Mouse (Mus musculus): ENCODE measurements around the gene Gm6309. TPM values are rescaled to one million over a fixed set of nuclear protein-coding genes. Genes with fewer than 3 reads are reported as not detected.

The Gm6309 gene
- polyA plus RNA-seq (2012; ENCODE audit: low replicate concordance) = not detected in 2 replicates

GRCm38 (mm10) chr5:146170621-146171020 is at the start of gene Gm6309:
TSS of gene Gm6309 (minus strand) at chr5:146170721.

GRCm38 (mm10) chr5:146185204-146185603 is 14.7 kb upstream of the Gm6309 start, which contains the start of gene 1700001J03Rik:
TSS of gene 1700001J03Rik (minus strand) at chr5:146185304.

GRCm38 (mm10) chr5:146160439-146160838 is 10.1 kb downstream of the Gm6309 start, which contains the start of gene Gm5565:
TSS of gene Gm5565 (minus strand) at chr5:146160539.

Other genes with a start within 250 kb of the Gm6309 start
- not detected in 2 replicates for gene Cyp3a25, start 161.1 kb downstream of the Gm6309 start, polyA plus RNA-seq (2012; ENCODE audit: low replicate concordance)
- gene Cyp3a59, start 91.5 kb downstream of the Gm6309 start, polyA plus RNA-seq (2012; ENCODE audit: low replicate concordance) = not detected in 2 replicates
- not detected in 2 replicates for gene Gm5565, start 10.2 kb downstream of the Gm6309 start, polyA plus RNA-seq (2012; ENCODE audit: low replicate concordance)
- gene 1700001J03Rik, start 14.6 kb upstream of the Gm6309 start, polyA plus RNA-seq (2012; ENCODE audit: low replicate concordance) = not detected in 2 replicates
- gene Rnf6, start 50.8 kb upstream of the Gm6309 start, polyA plus RNA-seq (2012; ENCODE audit: low replicate concordance) = 8.3 and 17.4 TPM in 2 replicates
- gene Cdk8, start 60.5 kb upstream of the Gm6309 start, polyA plus RNA-seq (2012; ENCODE audit: low replicate concordance) = 22.1 and 26.3 TPM in 2 replicates
- 0.07 and 0.13 TPM in 2 replicates for gene Wasf3, start 214.3 kb upstream of the Gm6309 start, polyA plus RNA-seq (2012; ENCODE audit: low replicate concordance)

All from leukemia stem cell, adult 10-12 weeks (primary cell).